Mouse (Mus musculus): ENCODE measurements around the gene Tspan6. TPM values are rescaled to one million over a fixed set of nuclear protein-coding genes. Genes with fewer than 3 reads are reported as not detected.

Tspan6 gene
- polyA plus RNA-seq, 1 experiment = not detected

DNA sequence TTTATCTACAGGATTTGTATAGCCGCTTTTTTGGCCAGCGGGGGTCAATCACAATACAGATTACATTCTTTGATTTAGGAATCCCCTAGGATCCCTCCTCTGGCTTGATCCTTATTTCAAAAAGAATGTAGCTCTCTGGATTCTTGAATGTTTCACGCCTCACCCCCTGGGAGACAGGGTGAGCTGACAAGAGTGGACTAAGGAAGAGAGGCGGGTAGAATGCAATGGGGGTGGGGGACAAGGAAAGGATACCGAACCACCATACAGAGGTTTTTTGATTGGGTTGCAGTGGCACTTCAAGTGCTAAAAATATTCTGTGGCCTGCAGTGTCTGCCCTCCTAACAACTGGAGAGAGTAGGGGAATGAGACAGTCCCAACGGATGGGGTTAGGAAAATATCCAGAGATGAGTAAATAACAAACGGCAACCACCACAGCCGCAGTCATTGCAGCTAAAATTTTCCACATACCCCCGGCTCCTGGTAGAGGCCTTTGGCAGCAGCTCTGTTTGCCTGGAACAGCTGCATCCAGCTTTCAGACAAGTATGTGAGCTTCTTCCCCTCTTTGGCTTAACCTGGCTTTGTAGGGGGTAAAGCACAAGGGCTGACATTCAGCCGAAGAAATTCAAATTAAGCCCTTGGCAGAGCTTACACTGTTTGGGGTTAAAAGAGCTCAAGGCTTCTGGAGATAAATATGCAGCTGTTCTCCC is 13.3 kb upstream of the Tspan6 start:
- Histone ChIP-seq H3K4me1 (ENCODE audit: control insufficient read depth, insufficient read depth, low read length) (no peaks in the 10 kb centered on the region), H3K27ac (ENCODE audit: insufficient read depth, low read depth, low read length) (no peak overlapping the region), H3K4me3 (ENCODE audit: insufficient read depth, low read depth, low read length) (no peak overlapping the region)
- TF ChIP-seq POLR2A (IDR thresholded peaks at IDR 0.05; ENCODE audit: insufficient read depth, low read depth, low read length) = no peak
- no peak for TF ChIP-seq CTCF (IDR thresholded peaks at IDR 0.05; ENCODE audit: insufficient read depth, low read depth, low read length)
- WGBS = 48% methylated on average over 10 of the region's 10 CpGs

DNA sequence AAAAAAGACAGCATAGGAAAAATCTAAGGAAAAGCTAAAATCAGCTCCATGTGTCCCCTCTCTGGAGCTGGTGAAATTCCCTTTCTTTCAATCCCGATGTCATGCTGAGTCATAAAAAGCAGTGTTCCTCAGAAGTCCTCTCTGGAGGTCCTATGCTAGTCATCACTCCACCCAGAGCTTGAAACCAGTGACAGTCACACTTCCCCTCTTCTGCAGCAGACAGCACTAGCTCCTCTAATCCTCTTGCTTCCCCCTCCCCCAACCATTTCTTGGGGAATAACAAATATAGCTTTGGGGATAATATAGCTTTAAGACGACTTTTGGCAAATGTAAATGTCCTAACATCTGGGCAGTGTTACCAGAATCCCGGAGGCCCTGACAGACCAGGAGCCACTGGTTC is 10.0 kb upstream of the Tspan6 start, which contains the start of gene Srpx2:
TSS of gene Srpx2 (plus strand) at position 166 of the 400 bp plus-strand sequence.
- no peak within 1 kb of the TSS for H3K27ac ChIP-seq (ENCODE audit: insufficient read depth, low read depth, low read length)
- no peak within 1 kb of the TSS for H3K4me3 ChIP-seq (ENCODE audit: insufficient read depth, low read depth, low read length)
- H3K4me1 ChIP-seq (ENCODE audit: control insufficient read depth, insufficient read depth, low read length) = no peaks in the 10 kb centered on the region
- TF ChIP-seq POLR2A (IDR thresholded peaks at IDR 0.05; ENCODE audit: insufficient read depth, low read depth, low read length) = no peak
- 54% methylated on average over 3 of the region's 3 CpGs for WGBS

DNA sequence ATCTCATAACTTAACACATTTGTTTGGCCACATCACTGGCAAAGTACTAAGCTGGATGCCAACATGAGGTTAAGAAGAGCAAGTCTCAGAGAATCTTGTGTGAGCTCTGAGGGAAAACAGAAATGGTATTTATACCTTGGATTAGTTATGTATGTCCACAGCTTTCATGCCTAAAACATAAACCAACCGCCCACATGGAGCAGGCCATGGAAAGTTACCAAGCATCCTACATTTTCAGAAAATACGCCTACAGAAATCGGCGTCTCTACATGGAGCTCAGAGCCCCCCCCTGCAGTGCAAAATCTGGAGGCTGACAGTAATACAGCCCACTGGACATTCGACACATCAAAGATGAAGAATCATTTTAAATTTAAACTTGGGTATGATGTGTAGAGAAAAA is 10.1 kb downstream of the Tspan6 start:
- H3K4me1 ChIP-seq (ENCODE audit: control insufficient read depth, insufficient read depth, low read length) = no peaks in the 10 kb centered on the region
- TF ChIP-seq POLR2A (IDR thresholded peaks at IDR 0.05; ENCODE audit: insufficient read depth, low read depth, low read length) = no peak
- no peak for TF ChIP-seq CTCF (IDR thresholded peaks at IDR 0.05; ENCODE audit: insufficient read depth, low read depth, low read length)
- no peak overlapping the region for H3K27ac ChIP-seq (ENCODE audit: insufficient read depth, low read depth, low read length)
- no peak overlapping the region for H3K4me3 ChIP-seq (ENCODE audit: insufficient read depth, low read depth, low read length)
- 81% methylated on average over 5 of the region's 5 CpGs for WGBS

DNA sequence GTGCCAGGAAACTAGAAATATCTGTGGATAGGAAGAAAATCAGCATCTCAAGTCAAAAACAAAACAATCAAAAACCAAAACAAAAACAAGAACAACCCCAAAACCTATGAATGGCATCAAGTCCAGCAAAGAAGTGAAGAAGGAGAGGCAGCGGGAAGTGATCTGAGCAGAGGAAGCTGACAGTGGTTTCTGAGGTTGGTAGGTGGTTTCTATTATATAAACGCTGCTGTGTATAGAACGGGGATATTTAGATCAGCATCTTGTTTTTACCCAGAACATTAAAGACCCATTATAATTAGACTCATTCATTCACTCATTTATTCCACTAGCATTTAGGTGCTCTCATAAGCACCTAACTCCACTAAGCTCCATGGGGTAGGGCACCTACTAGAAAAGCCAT is 10.9 kb downstream of the Tspan6 start:
- WGBS = 75% methylated on average over 3 of the region's 3 CpGs
- TF ChIP-seq POLR2A (IDR thresholded peaks at IDR 0.05; ENCODE audit: insufficient read depth, low read depth, low read length) (no peak), CTCF (IDR thresholded peaks at IDR 0.05; ENCODE audit: insufficient read depth, low read depth, low read length) (no peak)
- H3K4me1 ChIP-seq (ENCODE audit: control insufficient read depth, insufficient read depth, low read length) = no peaks in the 10 kb centered on the region
- no peak overlapping the region for H3K4me3 ChIP-seq (ENCODE audit: insufficient read depth, low read depth, low read length)
- H3K27ac ChIP-seq (ENCODE audit: insufficient read depth, low read depth, low read length) = no peak overlapping the region

DNA sequence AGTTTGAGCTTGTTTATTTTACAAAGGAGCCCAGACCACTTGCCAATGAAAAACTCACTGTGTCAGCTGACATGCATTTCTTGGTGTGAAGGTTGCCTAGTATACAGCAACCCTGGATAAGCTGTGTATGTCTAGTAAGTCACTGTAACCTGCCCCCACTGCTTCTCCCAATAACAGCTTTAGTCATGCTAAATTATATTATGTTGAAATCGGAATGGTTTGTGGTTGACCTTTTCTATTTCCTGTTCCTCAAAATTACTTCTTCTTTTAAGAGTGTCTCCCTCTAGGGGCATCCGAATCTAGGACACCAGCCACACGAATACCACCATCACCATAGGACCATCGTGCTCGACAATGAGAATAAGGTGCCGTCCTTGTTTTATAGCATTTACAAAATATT is 28.5 kb downstream of the Tspan6 start:
- TF ChIP-seq POLR2A (IDR thresholded peaks at IDR 0.05; ENCODE audit: insufficient read depth, low read depth, low read length) (no peak), CTCF (IDR thresholded peaks at IDR 0.05; ENCODE audit: insufficient read depth, low read depth, low read length) (no peak)
- Histone ChIP-seq H3K4me1 (ENCODE audit: control insufficient read depth, insufficient read depth, low read length) (no peaks in the 10 kb centered on the region), H3K27ac (ENCODE audit: insufficient read depth, low read depth, low read length) (no peak overlapping the region), H3K4me3 (ENCODE audit: insufficient read depth, low read depth, low read length) (no peak overlapping the region)
- WGBS = 91% methylated on average over 6 of the region's 6 CpGs

DNA sequence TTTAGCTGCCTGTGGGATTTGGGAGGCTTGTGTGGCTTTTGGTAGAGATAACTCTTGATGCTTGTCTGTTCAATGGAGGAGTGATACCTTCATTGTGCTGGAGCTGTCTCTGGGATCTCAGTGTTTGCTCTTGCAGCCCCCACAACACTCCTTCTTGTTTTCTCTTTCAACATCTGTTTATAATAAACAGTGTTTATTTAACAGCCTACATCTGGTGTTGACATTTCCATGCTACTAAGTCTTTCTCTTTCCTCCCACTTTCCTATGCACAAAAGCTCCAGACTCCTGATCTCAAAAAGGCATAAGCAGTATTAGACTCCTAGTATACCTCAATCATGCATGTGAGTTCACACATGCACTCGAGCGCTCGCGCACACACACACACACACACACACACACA is 44.6 kb downstream of the Tspan6 start:
- Histone ChIP-seq H3K27ac (ENCODE audit: insufficient read depth, low read depth, low read length) (no peak overlapping the region), H3K4me3 (ENCODE audit: insufficient read depth, low read depth, low read length) (no peak overlapping the region), H3K4me1 (ENCODE audit: control insufficient read depth, insufficient read depth, low read length) (no peaks in the 10 kb centered on the region)
- 88% methylated on average over 4 of the region's 4 CpGs for WGBS
- TF ChIP-seq POLR2A (IDR thresholded peaks at IDR 0.05; ENCODE audit: insufficient read depth, low read depth, low read length) (no peak), CTCF (IDR thresholded peaks at IDR 0.05; ENCODE audit: insufficient read depth, low read depth, low read length) (no peak)

DNA sequence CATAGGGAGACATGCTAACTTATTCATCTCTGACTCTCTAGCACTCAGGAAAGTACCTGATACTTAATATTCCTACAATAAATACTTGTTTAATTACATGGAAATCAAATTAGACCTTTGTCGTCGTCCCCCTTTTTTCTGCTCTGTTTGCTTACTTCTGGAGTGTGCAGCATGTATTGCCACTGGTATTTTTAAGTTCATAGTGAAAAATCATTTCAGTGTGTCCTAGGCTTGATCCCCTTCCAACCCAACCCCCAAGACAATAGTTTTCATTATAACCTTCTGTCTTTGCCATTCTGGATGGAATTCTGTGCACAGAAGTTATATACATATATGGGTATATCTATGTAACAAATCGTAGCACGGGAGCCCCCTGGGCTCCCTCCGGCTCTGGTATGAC is 47.5 kb downstream of the Tspan6 start, which contains the start of gene Tnmd:
TSS of gene Tnmd (plus strand) at position 301 of the 400 bp plus-strand sequence.
- Histone ChIP-seq H3K27ac (ENCODE audit: insufficient read depth, low read depth, low read length) (no peak within 1 kb of the TSS), H3K4me3 (ENCODE audit: insufficient read depth, low read depth, low read length) (no peak within 1 kb of the TSS), H3K4me1 (ENCODE audit: control insufficient read depth, insufficient read depth, low read length) (no peaks in the 10 kb centered on the region)
- TF ChIP-seq POLR2A (IDR thresholded peaks at IDR 0.05; ENCODE audit: insufficient read depth, low read depth, low read length) (no peak), CTCF (IDR thresholded peaks at IDR 0.05; ENCODE audit: insufficient read depth, low read depth, low read length) (no peak)
- WGBS = 80% methylated on average over 5 of the region's 5 CpGs

Other genes with a start within 250 kb of the Tspan6 start
- gene Pcdh19, start 209.4 kb downstream of the Tspan6 start, polyA plus RNA-seq (2012; ENCODE audit: insufficient read depth, insufficient read length, low replicate concordance, missing spikeins) = not detected in 2 replicates
- not detected in 2 replicates for gene Tnmd, start 47.4 kb downstream of the Tspan6 start, polyA plus RNA-seq (2012; ENCODE audit: insufficient read depth, insufficient read length, low replicate concordance, missing spikeins)
- not detected in 2 replicates for gene Srpx2, start 10.0 kb upstream of the Tspan6 start, polyA plus RNA-seq (2012; ENCODE audit: insufficient read depth, insufficient read length, low replicate concordance, missing spikeins)
- not detected in 2 replicates for gene Sytl4, start 83.4 kb upstream of the Tspan6 start, polyA plus RNA-seq (2012; ENCODE audit: insufficient read depth, insufficient read length, low replicate concordance, missing spikeins)
- gene Cstf2, start 160.8 kb upstream of the Tspan6 start, polyA plus RNA-seq (2012; ENCODE audit: insufficient read depth, insufficient read length, low replicate concordance, missing spikeins) = not detected in 2 replicates

Data from olfactory bulb, adult 2 months (tissue).